Mouse (Mus musculus) forebrain, embryonic 10.5 days (tissue): ENCODE measurements around the gene Casc4. TPM values are rescaled to one million over a fixed set of nuclear protein-coding genes. Genes with fewer than 3 reads are reported as not detected.

ENCODE experiments used
- DNase-seq: peaks from one replicate; pipeline ENCODE4 v3.0.0-alpha.2; 2017; ENCODE audit warnings: low spot score; ENCODE audit errors: extremely low spot score
- H3K27ac ChIP-seq: fragments of 300-500 bp; sonication (generic); 2 replicates; pipeline ENCODE4 v1.5.1; 2016; ENCODE audit warnings: mild to moderate bottlenecking
- H3K27me3 ChIP-seq: fragments of 300-500 bp; sonication (generic); 2 replicates; pipeline ENCODE4 v1.6.1; 2016; ENCODE audit warnings: mild to moderate bottlenecking; ENCODE audit not compliant: poor library complexity, severe bottlenecking
- H3K36me3 ChIP-seq: fragments of 300-500 bp; sonication (generic); replicated peaks from 2 replicates; pipeline ENCODE4 v1.6.1; 2016; ENCODE audit warnings: mild to moderate bottlenecking, moderate library complexity
- H3K4me1 ChIP-seq: fragments of 300-500 bp; sonication (generic); 2 replicates; pipeline ENCODE4 v1.6.1; 2016
- H3K4me3 ChIP-seq: fragments of 300-500 bp; sonication (generic); 2 replicates; pipeline ENCODE4 v1.5.1; 2016; ENCODE audit warnings: mild to moderate bottlenecking, moderate library complexity
- H3K9me3 ChIP-seq: fragments of 300-500 bp; sonication (generic); 2 replicates; pipeline ENCODE4 v1.6.1; 2016; ENCODE audit warnings: mild to moderate bottlenecking, moderate library complexity
- WGBS: fragments of 180-500 bp; shearing (Covaris S2); methylation state at CpG from one replicate; pipeline ENCODE4 v1.1.7; 2016; 5-methylcytosine and 5-hydroxymethylcytosine counted together
- polyA plus RNA-seq: library from polyadenylated mRNA; unstranded; fragments of >200 nt; fragmentation: Nextera tagmentation; extraction: Ambion mirVana; gene quantifications from 2 replicates; pipeline ENCODE4 v1.2.1, GENCODE M21; 2016

Casc4 gene
- polyA plus RNA-seq, 1 experiment from 2014 or later: 16.3 TPM

- Histone ChIP-seq H3K36me3 (peaks cover 11% of the 10 kb centered on the region), H3K27me3 (no peaks in the 10 kb centered on the region; the same call in 1 of the 2 replicates), H3K9me3 (no peaks in the 10 kb centered on the region), H3K4me1 (peaks cover 27% of the 10 kb centered on the region), H3K4me3 (peak overlapping the region; percentile 74), H3K27ac (peak overlapping the region; percentile 93)
- whole genome bisulfite sequencing: 19% methylated on average over 10 of the region's 10 CpGs
- DNase-seq: no peak
Measured at GRCm38 (mm10) chr2:121954971-121955656, 88.3 kb downstream of the Casc4 start.

GRCm38 (mm10) chr2:121955765-121956223, 89.0 kb downstream of the Casc4 start, which contains the start of the genes Ctdspl2 and Mageb3:
TSS of gene Ctdspl2 (plus strand) at chr2:121956001.
TSS of gene Mageb3 (minus strand) at chr2:121956092.
- H3K4me1 ChIP-seq: peaks cover 27% of the 10 kb centered on the region
- WGBS: under 1% methylated on average over 48 of the region's 48 CpGs
- DNase-seq: peak; percentile 94
- H3K36me3 ChIP-seq: peaks cover 18% of the 10 kb centered on the region
- peak within 1 kb of the TSS; percentile 74 for H3K4me3 ChIP-seq
- peak within 1 kb of the TSS; percentile 93 for H3K27ac ChIP-seq
- no peaks in the 10 kb centered on the region; the same call in 1 of the 2 replicates for H3K27me3 ChIP-seq
- no peaks in the 10 kb centered on the region for H3K9me3 ChIP-seq

DNA sequence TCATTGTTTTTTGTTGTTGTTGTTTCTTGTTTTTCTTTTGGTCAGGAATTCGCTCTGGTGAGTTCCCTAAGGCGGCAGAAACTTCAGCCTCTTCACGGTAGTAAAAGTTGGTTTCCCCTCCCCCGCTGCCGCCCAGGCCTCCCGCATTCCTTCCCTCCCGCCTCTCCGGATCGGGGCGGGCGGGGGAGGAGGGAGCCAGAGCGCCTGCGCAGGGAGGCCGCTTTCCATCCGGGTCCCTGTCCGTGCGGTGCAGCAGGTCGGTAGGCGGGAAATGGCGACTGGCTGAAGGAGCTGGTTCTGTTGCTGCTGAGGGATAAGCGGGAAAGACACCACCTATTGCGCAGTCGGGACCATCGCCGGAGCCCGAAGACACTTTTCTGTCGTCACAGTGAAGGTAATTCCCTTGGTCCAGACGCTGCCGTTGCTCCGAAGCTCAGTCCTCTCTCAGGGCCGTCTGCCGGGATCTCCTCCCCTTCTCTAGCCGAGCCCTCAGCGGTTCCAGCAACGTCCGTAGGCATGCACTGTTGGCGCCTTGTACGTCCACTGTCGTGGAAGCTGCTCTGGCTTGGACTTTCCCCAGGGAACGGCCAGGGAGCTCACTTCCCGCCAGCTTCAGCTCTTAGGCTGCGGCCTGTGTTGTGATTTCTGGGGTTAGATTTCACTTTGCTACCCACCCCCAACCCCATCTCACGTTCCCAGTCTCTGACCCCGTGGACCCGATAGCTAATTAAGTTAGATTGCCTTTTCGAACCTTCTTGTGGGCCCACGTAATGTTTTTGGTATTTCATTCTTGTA, 89.7 kb downstream of the Casc4 start:
- Histone ChIP-seq H3K4me3 (peak overlapping the region; percentile 74), H3K36me3 (peaks cover 24% of the 10 kb centered on the region), H3K27me3 (no peaks in the 10 kb centered on the region; the same call in 1 of the 2 replicates), H3K9me3 (no peaks in the 10 kb centered on the region), H3K4me1 (peaks cover 27% of the 10 kb centered on the region), H3K27ac (peak overlapping the region; percentile 93)
- WGBS: under 1% methylated on average over 46 of the region's 47 CpGs
- peak; percentile 96 for DNase-seq

GRCm38 (mm10) chr2:121957216-121957792, 90.5 kb downstream of the Casc4 start:
- peak overlapping the region; percentile 74 for H3K4me3 ChIP-seq
- no peak for DNase-seq
- H3K27me3 ChIP-seq: no peaks in the 10 kb centered on the region; the same call in 1 of the 2 replicates
- H3K36me3 ChIP-seq: peaks cover 33% of the 10 kb centered on the region
- H3K9me3 ChIP-seq: no peaks in the 10 kb centered on the region
- H3K4me1 ChIP-seq: peaks cover 27% of the 10 kb centered on the region
- WGBS: 17% methylated on average over 8 of the region's 8 CpGs
- peak overlapping the region; percentile 93 for H3K27ac ChIP-seq

Other genes starting within 250 kb of the Casc4 start
- gene Frmd5, start 59.9 kb upstream of the Casc4 start, polyA plus RNA-seq: 13.9 and 15.6 TPM in 2 replicates
- 61.3 and 66.3 TPM in 2 replicates for gene Ctdspl2, start 89.0 kb downstream of the Casc4 start, polyA plus RNA-seq
- gene Mageb3, start 89.1 kb downstream of the Casc4 start, polyA plus RNA-seq: 0.29 and 0.33 TPM in 2 replicates
- 13.9 and 14.3 TPM in 2 replicates for gene Eif3j1, start 161.6 kb downstream of the Casc4 start, polyA plus RNA-seq